Mouse (Mus musculus) E14TG2a.4 (cell line): ENCODE measurements around the gene B830017H08Rik.

Experiments
- CTCF ChIP-seq: conservative IDR thresholded peaks from 2 replicates; pipeline ENCODE4 v1.5.1; 2014; ENCODE audit warnings: low read length
- NANOG ChIP-seq: IDR thresholded peaks from 2 replicates; pipeline ENCODE4 v1.6.1; 2014; ENCODE audit warnings: borderline replicate concordance, low read length, mixed read lengths
- POU5F1 ChIP-seq: IDR thresholded peaks from 2 replicates; pipeline ENCODE4 v1.6.1; 2014; ENCODE audit warnings: low read length, borderline replicate concordance

DNA sequence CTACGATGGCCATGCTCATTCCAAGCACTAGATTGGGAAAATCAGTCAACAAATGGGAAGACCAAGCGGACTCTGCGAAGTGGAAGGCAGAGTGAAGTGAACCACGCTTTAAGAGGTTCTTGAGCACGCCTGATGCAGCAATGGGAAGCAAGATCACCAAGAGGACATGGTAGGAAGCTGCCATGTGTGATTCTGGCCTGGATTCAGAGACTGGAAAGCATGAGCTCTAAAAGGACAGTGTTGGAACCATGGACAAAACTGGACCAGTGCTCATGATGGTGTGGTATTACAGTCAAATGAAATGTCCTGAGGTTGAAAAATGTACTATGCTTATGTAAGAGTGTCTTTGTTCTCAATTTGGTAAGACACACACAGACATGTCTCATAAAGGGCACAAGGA lies 18.4 kb downstream of the B830017H08Rik start:
- TF ChIP-seq CTCF: no peak
- no peak for TF ChIP-seq NANOG
- no peak for TF ChIP-seq POU5F1
